Mouse (Mus musculus): ENCODE results near the gene Slc16a9. TPM values are rescaled to one million over a fixed set of nuclear protein-coding genes. Genes with fewer than 3 reads are reported as not detected.

Gene Slc16a9
- polyA plus RNA-seq, 1 experiment from 2014 or later = 3.8 TPM

DNA sequence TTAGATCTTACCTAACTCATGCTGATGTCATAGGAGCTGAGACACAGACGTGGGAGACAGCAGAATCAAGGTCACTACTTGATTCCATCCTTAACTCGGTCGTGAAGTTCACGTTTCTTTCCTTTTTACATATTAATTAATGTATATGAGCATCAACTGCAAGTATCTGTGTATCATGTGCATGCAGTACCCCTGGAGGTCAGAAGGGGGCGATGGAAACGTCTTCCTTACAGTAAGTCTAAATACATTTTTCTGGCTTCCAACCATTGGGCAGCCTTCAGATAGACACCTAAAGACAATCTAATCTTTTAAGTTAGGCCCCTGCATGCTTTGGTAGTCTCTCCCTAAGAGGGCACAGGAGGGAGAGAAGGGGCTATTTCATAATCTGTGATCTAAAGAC is 58.3 kb downstream of the Slc16a9 start:
- Histone ChIP-seq H3K36me3 (ENCODE audit: control insufficient read depth, insufficient read depth, low read length) (no peaks in the 10 kb centered on the region), H3K4me2 (replicated peaks; ENCODE audit: low read depth, low read length) (no peak overlapping the region)
- WGBS = 87% methylated on average over 6 of the region's 6 CpGs

DNA sequence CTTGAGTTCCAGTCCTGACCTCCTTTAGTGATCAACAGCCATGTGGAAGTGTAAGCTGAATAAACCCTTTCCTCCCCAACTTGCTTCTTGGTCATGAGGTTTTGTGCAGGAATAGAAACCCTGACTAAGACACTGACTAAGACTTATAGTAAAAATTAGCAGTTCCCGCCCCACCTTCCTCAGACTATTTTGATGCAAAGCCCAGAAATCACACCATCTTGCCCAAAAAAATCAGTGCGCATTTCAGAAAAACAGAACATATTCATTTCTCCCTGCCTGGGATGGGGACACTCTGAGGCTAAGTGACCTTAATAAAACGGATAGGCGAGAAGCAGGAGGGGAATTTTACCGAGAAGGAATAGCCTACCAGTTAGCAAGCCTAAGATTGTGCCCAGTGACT is 60.8 kb downstream of the Slc16a9 start:
- H3K4me2 ChIP-seq (replicated peaks; ENCODE audit: low read depth, low read length) = no peak overlapping the region
- no peaks in the 10 kb centered on the region for H3K27me3 ChIP-seq (ENCODE audit: control insufficient read depth, insufficient read depth, low read length)
- H3K4me3 ChIP-seq (ENCODE audit: low read length) = no peak overlapping the region
- H3K9me3 ChIP-seq (ENCODE audit: control insufficient read depth, low read length) = peaks cover 3% of the 10 kb centered on the region
- WGBS = 75% methylated on average over 5 of the region's 5 CpGs
- no peaks in the 10 kb centered on the region for H3K4me1 ChIP-seq (ENCODE audit: control insufficient read depth, insufficient read depth, low read length)
- no peak for ATAC-seq (ENCODE audit: low FRiP score, low TSS enrichment)
- no peak overlapping the region for H3K9ac ChIP-seq (ENCODE audit: low read depth, low read length)
- no peaks in the 10 kb centered on the region for H3K36me3 ChIP-seq (ENCODE audit: control insufficient read depth, insufficient read depth, low read length)
- H3K27ac ChIP-seq (ENCODE audit: low read depth, low read length) = no peak overlapping the region

More for the DNA sequence above, 58.3 kb downstream of the Slc16a9 start:
- H3K4me3 ChIP-seq (ENCODE audit: low read length) = no peak overlapping the region
- 0 out of 2 replicates have a peak, but pooled peaks cover 3% of the 10 kb centered on the region for H3K4me1 ChIP-seq (ENCODE audit: control insufficient read depth, insufficient read depth, low read length)
- no peak for ATAC-seq (ENCODE audit: low FRiP score, low TSS enrichment)
- no peaks in the 10 kb centered on the region for H3K27me3 ChIP-seq (ENCODE audit: control insufficient read depth, insufficient read depth, low read length)
- H3K9me3 ChIP-seq (ENCODE audit: control insufficient read depth, low read length) = no peaks in the 10 kb centered on the region
- no peak overlapping the region for H3K9ac ChIP-seq (ENCODE audit: low read depth, low read length)
- no peak overlapping the region for H3K27ac ChIP-seq (ENCODE audit: low read depth, low read length)

DNA sequence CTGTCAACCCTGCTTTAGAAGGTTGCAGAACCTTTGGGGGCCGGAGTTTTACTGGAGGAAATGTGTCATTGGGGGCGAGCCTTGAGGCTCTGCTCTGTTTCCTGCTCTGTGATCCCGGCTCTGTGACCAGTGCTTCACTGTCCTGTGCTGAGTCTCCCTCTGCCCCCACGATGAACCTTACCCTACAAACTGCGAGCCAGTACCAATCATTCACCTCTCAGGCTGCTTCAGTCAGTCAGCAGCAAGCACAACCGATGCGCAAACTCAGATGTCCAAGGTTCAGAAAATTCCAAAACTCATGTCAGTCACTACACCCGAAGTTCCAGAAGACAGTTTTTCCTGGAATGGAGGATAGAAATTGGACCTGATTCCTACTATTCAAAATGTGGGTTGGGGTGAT is 64.5 kb downstream of the Slc16a9 start:
- Histone ChIP-seq H3K4me3 (ENCODE audit: low read length) (no peak overlapping the region), H3K4me2 (replicated peaks; ENCODE audit: low read depth, low read length) (no peak overlapping the region)
- WGBS = 88% methylated on average over 8 of the region's 8 CpGs

DNA sequence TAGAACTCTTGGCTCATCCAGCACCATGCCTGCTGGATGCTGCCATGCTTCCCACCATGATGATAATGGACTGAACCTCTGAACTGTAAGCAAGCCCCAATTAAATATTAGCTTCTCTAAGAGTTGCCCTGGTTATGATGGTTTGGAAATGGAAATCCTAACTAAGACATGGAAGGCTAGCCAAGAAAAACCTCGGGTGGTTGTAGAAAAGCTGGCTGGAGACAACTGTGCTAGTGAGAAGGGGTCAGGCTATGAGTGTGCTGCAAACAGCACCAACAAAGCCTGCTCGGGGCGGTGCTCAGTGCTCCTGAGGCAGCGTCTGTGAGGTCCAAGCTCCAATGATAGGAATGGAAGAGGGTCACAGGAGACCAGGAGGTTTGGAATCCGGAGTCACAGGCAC is 65.7 kb downstream of the Slc16a9 start:
- Histone ChIP-seq H3K36me3 (ENCODE audit: control insufficient read depth, insufficient read depth, low read length) (no peaks in the 10 kb centered on the region), H3K9me3 (ENCODE audit: control insufficient read depth, low read length) (peaks cover 3% of the 10 kb centered on the region), H3K27ac (ENCODE audit: low read depth, low read length) (no peak overlapping the region), H3K9ac (ENCODE audit: low read depth, low read length) (no peak overlapping the region), H3K4me1 (ENCODE audit: control insufficient read depth, insufficient read depth, low read length) (no peaks in the 10 kb centered on the region), H3K27me3 (ENCODE audit: control insufficient read depth, insufficient read depth, low read length) (no peaks in the 10 kb centered on the region), H3K4me3 (ENCODE audit: low read length) (no peak overlapping the region), H3K4me2 (replicated peaks; ENCODE audit: low read depth, low read length) (no peak overlapping the region)
- no peak for ATAC-seq (ENCODE audit: low FRiP score, low TSS enrichment)
- WGBS = 83% methylated on average over 5 of the region's 5 CpGs

More for the DNA sequence above, 64.5 kb downstream of the Slc16a9 start:
- Histone ChIP-seq H3K36me3 (ENCODE audit: control insufficient read depth, insufficient read depth, low read length) (no peaks in the 10 kb centered on the region), H3K9me3 (ENCODE audit: control insufficient read depth, low read length) (peaks cover 3% of the 10 kb centered on the region), H3K4me1 (ENCODE audit: control insufficient read depth, insufficient read depth, low read length) (no peaks in the 10 kb centered on the region), H3K9ac (ENCODE audit: low read depth, low read length) (no peak overlapping the region), H3K27ac (ENCODE audit: low read depth, low read length) (no peak overlapping the region), H3K27me3 (ENCODE audit: control insufficient read depth, insufficient read depth, low read length) (no peaks in the 10 kb centered on the region)
- no peak for ATAC-seq (ENCODE audit: low FRiP score, low TSS enrichment)

- Histone ChIP-seq H3K27me3 (ENCODE audit: control insufficient read depth, insufficient read depth, low read length) (no peaks in the 10 kb centered on the region), H3K4me2 (replicated peaks; ENCODE audit: low read depth, low read length) (no peak overlapping the region), H3K4me3 (ENCODE audit: low read length) (no peak overlapping the region), H3K36me3 (ENCODE audit: control insufficient read depth, insufficient read depth, low read length) (no peaks in the 10 kb centered on the region), H3K27ac (ENCODE audit: low read depth, low read length) (no peak overlapping the region), H3K9ac (ENCODE audit: low read depth, low read length) (no peak overlapping the region), H3K4me1 (ENCODE audit: control insufficient read depth, insufficient read depth, low read length) (no peaks in the 10 kb centered on the region), H3K9me3 (ENCODE audit: control insufficient read depth, low read length) (no peaks in the 10 kb centered on the region)
- WGBS = 87% methylated on average over 6 of the region's 6 CpGs
- no peak for ATAC-seq (ENCODE audit: low FRiP score, low TSS enrichment)
Measured at GRCm38 (mm10) chr10:70315895-70316294, 71.0 kb downstream of the Slc16a9 start.

DNA sequence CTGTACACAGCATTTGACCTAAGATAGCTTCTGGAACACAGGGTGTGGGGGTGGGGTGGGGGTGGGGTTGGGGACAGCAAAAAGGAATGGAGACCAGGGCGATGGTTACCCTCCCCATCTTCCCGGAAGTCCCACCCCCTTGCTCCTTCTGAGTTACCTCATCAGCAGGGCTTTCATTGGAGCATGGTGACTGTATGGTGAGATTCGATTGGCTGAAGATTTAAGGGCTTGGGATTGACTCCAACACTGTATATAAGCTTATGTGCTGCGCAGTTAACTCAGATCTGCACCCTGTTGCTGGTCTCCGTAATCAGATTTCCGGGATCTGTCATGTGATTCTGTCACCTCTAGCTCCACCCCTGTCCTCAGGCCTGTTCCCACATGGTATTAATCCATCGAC is 72.0 kb downstream of the Slc16a9 start:
- WGBS = 86% methylated on average over 7 of the region's 7 CpGs
- no peak overlapping the region for H3K27ac ChIP-seq (ENCODE audit: low read depth, low read length)
- no peak for ATAC-seq (ENCODE audit: low FRiP score, low TSS enrichment)
- no peaks in the 10 kb centered on the region for H3K36me3 ChIP-seq (ENCODE audit: control insufficient read depth, insufficient read depth, low read length)
- no peak overlapping the region for H3K9ac ChIP-seq (ENCODE audit: low read depth, low read length)
- no peak overlapping the region for H3K4me2 ChIP-seq (replicated peaks; ENCODE audit: low read depth, low read length)
- no peak overlapping the region for H3K4me3 ChIP-seq (ENCODE audit: low read length)
- H3K9me3 ChIP-seq (ENCODE audit: control insufficient read depth, low read length) = no peaks in the 10 kb centered on the region
- no peaks in the 10 kb centered on the region for H3K4me1 ChIP-seq (ENCODE audit: control insufficient read depth, insufficient read depth, low read length)
- H3K27me3 ChIP-seq (ENCODE audit: control insufficient read depth, insufficient read depth, low read length) = no peaks in the 10 kb centered on the region

DNA sequence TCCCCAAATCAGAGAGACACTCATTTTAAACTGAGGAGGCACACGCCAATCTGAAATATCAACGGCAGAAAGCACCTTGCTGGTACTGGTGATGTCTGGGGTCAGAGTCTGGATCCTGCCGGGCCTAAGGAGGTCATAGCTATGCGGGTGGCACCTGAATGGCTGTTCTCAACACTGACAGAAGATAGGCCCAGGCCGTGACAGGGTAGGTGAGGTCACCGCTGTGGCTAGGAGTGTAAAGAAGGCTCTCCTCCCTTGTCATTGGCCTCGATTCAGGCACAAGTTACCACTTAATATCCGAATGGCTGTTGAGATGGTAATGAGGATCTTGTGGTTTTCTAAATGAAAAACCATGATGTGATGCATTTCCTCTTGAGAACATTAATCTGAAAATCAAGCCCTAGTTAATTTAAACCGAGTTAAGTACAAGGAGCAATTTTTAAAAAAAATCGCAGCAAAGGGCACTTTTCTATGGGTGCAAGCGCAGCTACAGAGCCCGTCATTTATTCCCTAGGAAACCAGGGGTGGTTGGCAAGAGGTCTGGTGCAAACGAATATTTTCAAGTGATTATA is 72.6 kb downstream of the Slc16a9 start:
- Histone ChIP-seq H3K4me1 (ENCODE audit: control insufficient read depth, insufficient read depth, low read length) (no peaks in the 10 kb centered on the region), H3K27me3 (ENCODE audit: control insufficient read depth, insufficient read depth, low read length) (no peaks in the 10 kb centered on the region), H3K4me3 (ENCODE audit: low read length) (no peak overlapping the region), H3K4me2 (replicated peaks; ENCODE audit: low read depth, low read length) (no peak overlapping the region), H3K9me3 (ENCODE audit: control insufficient read depth, low read length) (no peaks in the 10 kb centered on the region), H3K9ac (ENCODE audit: low read depth, low read length) (no peak overlapping the region), H3K36me3 (ENCODE audit: control insufficient read depth, insufficient read depth, low read length) (no peaks in the 10 kb centered on the region), H3K27ac (ENCODE audit: low read depth, low read length) (no peak overlapping the region)
- ATAC-seq (ENCODE audit: low FRiP score, low TSS enrichment) = no peak
- WGBS = 88% methylated on average over 13 of the region's 13 CpGs

DNA sequence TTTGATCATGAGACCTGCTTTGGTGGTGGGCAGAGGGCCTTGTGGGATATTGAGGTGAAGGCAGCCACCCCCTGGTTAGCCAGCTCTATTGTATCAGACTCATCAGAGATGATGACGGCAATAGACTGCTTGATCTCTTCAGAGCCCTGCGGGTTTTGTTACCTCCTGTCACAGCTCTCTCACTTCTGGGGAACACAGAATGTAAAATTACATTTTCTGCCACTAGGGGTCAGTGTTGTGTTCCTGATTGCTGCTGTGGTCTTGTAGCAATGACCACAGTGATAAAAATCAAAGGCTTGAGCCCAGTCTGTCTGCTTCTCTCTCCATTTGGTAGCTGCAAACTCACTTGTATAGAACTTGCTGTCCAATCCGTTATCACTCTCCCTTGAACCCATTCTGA is 73.7 kb downstream of the Slc16a9 start:
- H3K4me2 ChIP-seq (replicated peaks; ENCODE audit: low read depth, low read length) = no peak overlapping the region
- under 1% methylated on average over 3 of the region's 3 CpGs for WGBS
- no peaks in the 10 kb centered on the region for H3K4me1 ChIP-seq (ENCODE audit: control insufficient read depth, insufficient read depth, low read length)
- no peak overlapping the region for H3K4me3 ChIP-seq (ENCODE audit: low read length)
- no peak overlapping the region for H3K9ac ChIP-seq (ENCODE audit: low read depth, low read length)
- H3K36me3 ChIP-seq (ENCODE audit: control insufficient read depth, insufficient read depth, low read length) = no peaks in the 10 kb centered on the region
- ATAC-seq (ENCODE audit: low FRiP score, low TSS enrichment) = no peak; the same call in 1 of the 2 replicates
- H3K9me3 ChIP-seq (ENCODE audit: control insufficient read depth, low read length) = no peaks in the 10 kb centered on the region
- no peak overlapping the region for H3K27ac ChIP-seq (ENCODE audit: low read depth, low read length)
- no peaks in the 10 kb centered on the region for H3K27me3 ChIP-seq (ENCODE audit: control insufficient read depth, insufficient read depth, low read length)

DNA sequence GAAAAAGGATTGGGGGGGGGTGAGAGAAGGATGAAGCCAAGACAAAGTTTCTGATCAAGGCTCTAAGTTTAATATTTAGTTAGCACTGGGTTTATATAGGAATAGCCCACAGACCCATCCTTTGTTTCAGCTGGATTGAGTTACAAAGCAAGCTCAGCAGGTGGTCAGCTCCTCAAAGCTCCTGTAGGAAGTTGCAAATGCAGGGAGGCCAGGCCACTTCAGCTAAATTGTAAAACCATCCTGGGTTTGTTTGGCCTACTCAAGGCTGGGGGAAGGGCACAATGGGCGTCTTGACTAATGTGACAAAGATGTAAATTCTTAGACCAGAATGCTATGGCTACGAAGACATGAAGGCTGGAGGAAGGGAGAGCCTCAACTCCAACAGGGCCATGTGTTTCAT is 80.6 kb downstream of the Slc16a9 start:
- 21% methylated on average over 2 of the region's 2 CpGs for WGBS
- no peak for ATAC-seq (ENCODE audit: low FRiP score, low TSS enrichment)

More for the DNA sequence above, 80.6 kb downstream of the Slc16a9 start:
- Histone ChIP-seq H3K4me1 (ENCODE audit: control insufficient read depth, insufficient read depth, low read length) (no peaks in the 10 kb centered on the region), H3K27ac (ENCODE audit: low read depth, low read length) (no peak overlapping the region), H3K36me3 (ENCODE audit: control insufficient read depth, insufficient read depth, low read length) (no peaks in the 10 kb centered on the region), H3K9me3 (ENCODE audit: control insufficient read depth, low read length) (0 out of 2 replicates have a peak, but pooled peaks cover 2% of the 10 kb centered on the region), H3K9ac (ENCODE audit: low read depth, low read length) (no peak overlapping the region), H3K4me3 (ENCODE audit: low read length) (no peak overlapping the region), H3K27me3 (ENCODE audit: control insufficient read depth, insufficient read depth, low read length) (no peaks in the 10 kb centered on the region), H3K4me2 (replicated peaks; ENCODE audit: low read depth, low read length) (no peak overlapping the region)

All from kidney, embryonic 14.5 days (tissue).